10 mouse cellular contexts compared by ENCODE assay signal in genomic region chr2:77589205-77589901, GRCm38 (mm10).
DNase-seq lines count a peak whose midpoint lies in the region; ATAC-seq lines count a peak whose summit lies in the region.
"Had no signal": no experiment of that assay in that cellular context is flagged by ENCODE, and none has a peak within 500 bp of the region (broad histone marks: within the 10 kb centered on the region; RNA-seq: fewer than 3 reads in every experiment).

No protein-coding gene starts in this region.

- no peak overlapping the region for H3K4me2 ChIP-seq in hindbrain, embryonic 12.5 days (replicated peaks)
- H3K4me2 ChIP-seq in heart, embryonic 15.5 days, result peak overlapping the region; percentile 18; the same call in 1 of the 2 replicates
- H3K4me2 ChIP-seq: embryonic facial prominence, embryonic 13.5 days had no signal

- WGBS in hindbrain, embryonic 12.5 days, result 80% methylated on average over 12 of the region's 12 CpGs
- WGBS in hindbrain, embryonic 10.5 days, result 93% methylated on average over 12 of the region's 12 CpGs
- 57% methylated on average over 12 of the region's 12 CpGs for WGBS in heart, embryonic 15.5 days

- H3K4me1 ChIP-seq in hindbrain, embryonic 12.5 days, result no peaks in the 10 kb centered on the region
- H3K4me1 ChIP-seq in hindbrain, embryonic 10.5 days (replicated peaks), result no peaks in the 10 kb centered on the region
- peaks cover 7% of the 10 kb centered on the region for H3K4me1 ChIP-seq in heart, embryonic 15.5 days (replicated peaks)
- H3K4me1 ChIP-seq: embryonic facial prominence, embryonic 13.5 days had no signal

- H3K27me3 ChIP-seq in hindbrain, embryonic 12.5 days, result no peaks in the 10 kb centered on the region
- H3K27me3 ChIP-seq in hindbrain, embryonic 10.5 days (ENCODE audit: insufficient read depth, poor library complexity, severe bottlenecking), result no peaks in the 10 kb centered on the region
- no peaks in the 10 kb centered on the region for H3K27me3 ChIP-seq in heart, embryonic 15.5 days
- H3K27me3 ChIP-seq: embryonic facial prominence, embryonic 13.5 days had no signal

- H3K9ac ChIP-seq in hindbrain, embryonic 12.5 days, result no peak overlapping the region
- H3K9ac ChIP-seq in heart, embryonic 15.5 days, result no peak overlapping the region
- H3K9ac ChIP-seq: embryonic facial prominence, embryonic 13.5 days; liver, embryonic 14.5 days had no signal

- H3K9me3 ChIP-seq in hindbrain, embryonic 12.5 days (replicated peaks), result peaks cover 6% of the 10 kb centered on the region; the same call in 1 of the 2 replicates
- H3K9me3 ChIP-seq in hindbrain, embryonic 10.5 days, result no peaks in the 10 kb centered on the region
- H3K9me3 ChIP-seq in heart, embryonic 15.5 days (replicated peaks), result peaks cover 6% of the 10 kb centered on the region
- H3K9me3 ChIP-seq: embryonic facial prominence, embryonic 13.5 days had no signal

- H3K36me3 ChIP-seq in hindbrain, embryonic 12.5 days, result no peaks in the 10 kb centered on the region
- H3K36me3 ChIP-seq in hindbrain, embryonic 10.5 days, result no peaks in the 10 kb centered on the region
- no peaks in the 10 kb centered on the region for H3K36me3 ChIP-seq in heart, embryonic 15.5 days
- H3K36me3 ChIP-seq: embryonic facial prominence, embryonic 13.5 days had no signal

- DNase-seq in hindbrain, embryonic 10.5 days (ENCODE audit: low spot score), result no peak
- peak; percentile 77 for DNase-seq in cerebellum, adult 8-10 months
- DNase-seq in left cerebral cortex, postnatal 4 days, result peak; percentile 96
- no peak for DNase-seq in MN1 (ENCODE audit: low spot score)
- no peak for DNase-seq in embryo, embryonic 10 days (ENCODE audit: low spot score)
- no peak for DNase-seq in thymus, postnatal 14 days

- 0 out of 2 replicates have a peak, but pooled peaks have one; percentile 38 for ATAC-seq in hindbrain, embryonic 12.5 days (ENCODE audit: low FRiP score)
- peak; percentile 79 for ATAC-seq in heart, embryonic 15.5 days (replicated peaks; ENCODE audit: insufficient number of reproducible peaks, insufficient read depth, low FRiP score, low read depth)

- H3K4me3 ChIP-seq in hindbrain, embryonic 12.5 days, result no peak overlapping the region
- H3K4me3 ChIP-seq in hindbrain, embryonic 10.5 days, result no peak overlapping the region
- H3K4me3 ChIP-seq in heart, embryonic 15.5 days, result no peak overlapping the region
- H3K4me3 ChIP-seq: embryonic facial prominence, embryonic 13.5 days had no signal

- no peak overlapping the region for H3K27ac ChIP-seq in hindbrain, embryonic 12.5 days
- H3K27ac ChIP-seq in hindbrain, embryonic 10.5 days, result no peak overlapping the region
- H3K27ac ChIP-seq in heart, embryonic 15.5 days, result peak overlapping the region; percentile 71
- H3K27ac ChIP-seq: embryonic facial prominence, embryonic 13.5 days; liver, embryonic 14.5 days had no signal

- intact Hi-C loops in left cerebral cortex, postnatal 4 days (cut with DNase I), result no loop called here

Comparison
In these comparisons a context has a peak if more than half of its experiments do, and no peak if none do; other contexts are left out.
1. DNase-seq: peak in cerebellum, adult 8-10 months (single experiment) and left cerebral cortex, postnatal 4 days (single experiment); none in hindbrain, embryonic 10.5 days (single experiment), MN1 (single experiment), embryo, embryonic 10 days (single experiment) and thymus, postnatal 14 days (single experiment).